ENCODE assay signal across 28 mouse cellular contexts in the genomic region with DNA sequence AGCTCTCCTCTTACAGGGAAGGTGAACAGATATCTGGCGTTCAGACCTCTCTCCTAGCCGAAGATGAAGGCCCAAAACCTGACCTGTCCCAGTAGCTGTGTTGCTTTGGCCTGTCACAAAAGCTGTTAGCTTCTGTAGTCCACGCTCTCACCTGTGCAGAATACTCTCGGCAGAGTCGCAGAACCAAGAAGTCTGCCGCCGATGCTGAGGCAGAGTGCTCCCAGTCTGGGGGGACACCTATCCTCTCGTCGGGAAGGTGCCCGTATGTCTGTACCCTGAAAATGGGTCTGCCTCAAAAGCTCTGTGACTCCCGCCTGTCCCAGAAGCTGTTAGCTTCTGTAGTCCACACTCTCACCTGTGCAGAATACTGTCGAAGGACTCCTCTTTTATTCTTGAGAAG. TPM values are rescaled to one million over a fixed set of nuclear protein-coding genes. Genes with fewer than 3 reads are reported as not detected.
DNase-seq lines count a peak whose midpoint lies in the region; ATAC-seq and TF ChIP-seq lines count a peak whose summit lies in the region.
"Had no signal": no experiment of that assay in that cellular context is flagged by ENCODE, and none has a peak within 500 bp of the region (broad histone marks: within the 10 kb centered on the region; RNA-seq: fewer than 3 reads in every experiment).

No protein-coding gene starts in this region.

- no peak for DNase-seq in forebrain, embryonic 11.5 days (ENCODE audit: low spot score)
- DNase-seq in forebrain, postnatal 0 days = no peak
- no peak for DNase-seq in hindbrain, embryonic 11.5 days (ENCODE audit: low spot score)
- peak; percentile 47 for DNase-seq in midbrain, embryonic 11.5 days (ENCODE audit: low spot score, missing footprints)
- DNase-seq in midbrain, postnatal 0 days (ENCODE audit: low spot score) = no peak
- DNase-seq: adrenal gland, adult 8-10 months; adrenal gland, postnatal 14 days; adrenal gland, postnatal 36 days; B cell, adult 2 months; cerebellum, adult 11-12 months; cerebellum, adult 2 months; cerebellum, adult 9-10 months; cerebellum, postnatal 10 days; cerebellum, postnatal 25 days had no signal

- H3K36me3 ChIP-seq in forebrain, embryonic 11.5 days (ENCODE audit: control insufficient read depth, insufficient read depth, low read length) = no peaks in the 10 kb centered on the region
- no peaks in the 10 kb centered on the region for H3K36me3 ChIP-seq in forebrain, postnatal 0 days (ENCODE audit: insufficient read depth)
- no peaks in the 10 kb centered on the region for H3K36me3 ChIP-seq in hindbrain, embryonic 11.5 days (ENCODE audit: control insufficient read depth, insufficient read depth, low read length)
- no peaks in the 10 kb centered on the region for H3K36me3 ChIP-seq in hindbrain, embryonic 12.5 days
- H3K36me3 ChIP-seq in midbrain, embryonic 11.5 days (ENCODE audit: control insufficient read depth, insufficient read depth, low read length) = no peaks in the 10 kb centered on the region
- H3K36me3 ChIP-seq in midbrain, postnatal 0 days (ENCODE audit: insufficient read depth, low read length) = no peaks in the 10 kb centered on the region
- H3K36me3 ChIP-seq: embryonic facial prominence, embryonic 10.5 days; embryonic facial prominence, embryonic 12.5 days; forebrain, embryonic 12.5 days; G1E had no signal

- H3K9ac ChIP-seq in forebrain, embryonic 11.5 days (ENCODE audit: low read length) = no peak overlapping the region
- H3K9ac ChIP-seq in forebrain, postnatal 0 days = no peak overlapping the region
- H3K9ac ChIP-seq in hindbrain, embryonic 11.5 days (ENCODE audit: low read depth, low read length) = no peak overlapping the region
- H3K9ac ChIP-seq in hindbrain, embryonic 12.5 days = no peak overlapping the region
- H3K9ac ChIP-seq in midbrain, embryonic 11.5 days (ENCODE audit: low read length) = no peak overlapping the region
- H3K9ac ChIP-seq in midbrain, postnatal 0 days (replicated peaks; ENCODE audit: low read length, poor library complexity, severe bottlenecking) = no peak overlapping the region
- H3K9ac ChIP-seq: embryonic facial prominence, embryonic 12.5 days; forebrain, embryonic 12.5 days had no signal

- 0 out of 2 replicates have a peak, but pooled peaks have one; percentile 42 for ATAC-seq in forebrain, embryonic 11.5 days (replicated peaks; ENCODE audit: low FRiP score)
- no peak for ATAC-seq in forebrain, postnatal 0 days
- ATAC-seq in hindbrain, embryonic 11.5 days (ENCODE audit: low FRiP score) = 0 out of 2 replicates have a peak, but pooled peaks have one; percentile 35
- no peak for ATAC-seq in hindbrain, embryonic 12.5 days (ENCODE audit: low FRiP score)
- ATAC-seq in midbrain, embryonic 11.5 days (ENCODE audit: low FRiP score) = no peak
- no peak for ATAC-seq in midbrain, postnatal 0 days (ENCODE audit: low FRiP score)
- ATAC-seq: activated CD4-positive, CD25-positive, alpha-beta regulatory T cell, adult 4 months; CD4-positive, CD25-positive, alpha-beta regulatory T cell, adult 4 months; forebrain, embryonic 14.5 days; forebrain, embryonic 16.5 days; Patski had no signal

- H3K27me3 ChIP-seq in forebrain, embryonic 11.5 days (ENCODE audit: control insufficient read depth, insufficient read depth, low read length) = no peaks in the 10 kb centered on the region
- H3K27me3 ChIP-seq in forebrain, postnatal 0 days (ENCODE audit: insufficient read depth, low read length) = no peaks in the 10 kb centered on the region
- no peaks in the 10 kb centered on the region for H3K27me3 ChIP-seq in hindbrain, embryonic 11.5 days (ENCODE audit: control insufficient read depth, insufficient read depth, low read length)
- H3K27me3 ChIP-seq in hindbrain, embryonic 12.5 days = no peaks in the 10 kb centered on the region
- no peaks in the 10 kb centered on the region for H3K27me3 ChIP-seq in midbrain, embryonic 11.5 days (ENCODE audit: control insufficient read depth, insufficient read depth, low read length)
- H3K27me3 ChIP-seq in midbrain, postnatal 0 days (ENCODE audit: insufficient read depth, low read length) = no peaks in the 10 kb centered on the region
- H3K27me3 ChIP-seq: CH12.LX; embryonic facial prominence, embryonic 12.5 days; forebrain, embryonic 12.5 days; Patski had no signal

- TF ChIP-seq CTCF in forebrain, postnatal 0 days (IDR thresholded peaks at IDR 0.05; ENCODE audit: low read depth) = no peak
- no peak for TF ChIP-seq CTCF in midbrain, postnatal 0 days (IDR thresholded peaks at IDR 0.05)

- H3K9me3 ChIP-seq in forebrain, embryonic 11.5 days (ENCODE audit: control insufficient read depth, low read length) = peaks cover 4% of the 10 kb centered on the region
- no peaks in the 10 kb centered on the region for H3K9me3 ChIP-seq in forebrain, postnatal 0 days (ENCODE audit: low read length)
- H3K9me3 ChIP-seq in hindbrain, embryonic 11.5 days (ENCODE audit: control insufficient read depth, low read length) = no peaks in the 10 kb centered on the region
- H3K9me3 ChIP-seq in hindbrain, embryonic 12.5 days (replicated peaks) = 0 out of 2 replicates have a peak, but pooled peaks cover 21% of the 10 kb centered on the region
- peaks cover 3% of the 10 kb centered on the region for H3K9me3 ChIP-seq in midbrain, embryonic 11.5 days (ENCODE audit: control insufficient read depth, low read length)
- H3K9me3 ChIP-seq in midbrain, postnatal 0 days (ENCODE audit: low read length) = peaks cover 7% of the 10 kb centered on the region; the same call in 1 of the 2 replicates
- H3K9me3 ChIP-seq: forebrain, embryonic 12.5 days; G1E had no signal

- no peak overlapping the region for H3K27ac ChIP-seq in forebrain, embryonic 11.5 days (ENCODE audit: low read depth, low read length)
- H3K27ac ChIP-seq in forebrain, postnatal 0 days (ENCODE audit: low read depth, low read length) = no peak overlapping the region
- H3K27ac ChIP-seq in hindbrain, embryonic 11.5 days (ENCODE audit: low read depth, low read length) = no peak overlapping the region
- H3K27ac ChIP-seq in hindbrain, embryonic 12.5 days = no peak overlapping the region
- no peak overlapping the region for H3K27ac ChIP-seq in midbrain, embryonic 11.5 days (ENCODE audit: low read depth, low read length)
- H3K27ac ChIP-seq in midbrain, postnatal 0 days (ENCODE audit: low read depth, low read length) = no peak overlapping the region
- H3K27ac ChIP-seq: embryonic facial prominence, embryonic 10.5 days; embryonic facial prominence, embryonic 12.5 days; forebrain, embryonic 12.5 days had no signal

- H3K4me3 ChIP-seq in forebrain, embryonic 11.5 days (ENCODE audit: low read depth, low read length) = no peak overlapping the region
- H3K4me3 ChIP-seq in forebrain, postnatal 0 days (ENCODE audit: low read depth, low read length) = no peak overlapping the region
- no peak overlapping the region for H3K4me3 ChIP-seq in hindbrain, embryonic 11.5 days (ENCODE audit: low read depth, low read length)
- H3K4me3 ChIP-seq in hindbrain, embryonic 12.5 days = no peak overlapping the region
- no peak overlapping the region for H3K4me3 ChIP-seq in midbrain, embryonic 11.5 days (ENCODE audit: low read depth, low read length)
- no peak overlapping the region for H3K4me3 ChIP-seq in midbrain, postnatal 0 days (ENCODE audit: low read depth, low read length)
- H3K4me3 ChIP-seq: embryonic facial prominence, embryonic 10.5 days; embryonic facial prominence, embryonic 12.5 days; forebrain, embryonic 12.5 days had no signal

- no peaks in the 10 kb centered on the region for H3K4me1 ChIP-seq in forebrain, embryonic 11.5 days (replicated peaks; ENCODE audit: control insufficient read depth, insufficient read depth, low read length)
- no peaks in the 10 kb centered on the region for H3K4me1 ChIP-seq in forebrain, postnatal 0 days (ENCODE audit: insufficient read depth)
- no peaks in the 10 kb centered on the region for H3K4me1 ChIP-seq in hindbrain, embryonic 11.5 days (replicated peaks; ENCODE audit: control insufficient read depth, insufficient read depth, low read length)
- H3K4me1 ChIP-seq in hindbrain, embryonic 12.5 days = no peaks in the 10 kb centered on the region
- no peaks in the 10 kb centered on the region for H3K4me1 ChIP-seq in midbrain, embryonic 11.5 days (ENCODE audit: control insufficient read depth, insufficient read depth, low read length)
- H3K4me1 ChIP-seq in midbrain, postnatal 0 days (ENCODE audit: insufficient read depth, low read length) = no peaks in the 10 kb centered on the region
- H3K4me1 ChIP-seq: embryonic facial prominence, embryonic 10.5 days; embryonic facial prominence, embryonic 12.5 days; forebrain, embryonic 12.5 days had no signal

- H3K4me2 ChIP-seq in forebrain, embryonic 11.5 days (ENCODE audit: low read depth, low read length, severe bottlenecking) = no peak overlapping the region
- no peak overlapping the region for H3K4me2 ChIP-seq in forebrain, postnatal 0 days (ENCODE audit: low read depth)
- H3K4me2 ChIP-seq in hindbrain, embryonic 11.5 days (replicated peaks; ENCODE audit: low read depth, low read length) = no peak overlapping the region
- H3K4me2 ChIP-seq in hindbrain, embryonic 12.5 days (replicated peaks) = no peak overlapping the region
- no peak overlapping the region for H3K4me2 ChIP-seq in midbrain, embryonic 11.5 days
- H3K4me2 ChIP-seq in midbrain, postnatal 0 days (ENCODE audit: low read depth, low read length, poor library complexity, severe bottlenecking) = no peak overlapping the region
- H3K4me2 ChIP-seq: embryonic facial prominence, embryonic 12.5 days; forebrain, embryonic 12.5 days had no signal

- WGBS in forebrain, embryonic 11.5 days = 90% methylated on average over 12 of the region's 12 CpGs
- WGBS in forebrain, postnatal 0 days = 94% methylated on average over 12 of the region's 12 CpGs
- 90% methylated on average over 12 of the region's 12 CpGs for WGBS in hindbrain, embryonic 11.5 days
- 93% methylated on average over 12 of the region's 12 CpGs for WGBS in hindbrain, embryonic 12.5 days
- 88% methylated on average over 12 of the region's 12 CpGs for WGBS in midbrain, embryonic 11.5 days
- 91% methylated on average over 12 of the region's 12 CpGs for WGBS in midbrain, postnatal 0 days

RNA-seq across cellular contexts. Expression of a gene that starts 23.8 kb away (rescaled TPM):
- not detected in 2 replicates for polyA plus RNA-seq in forebrain, embryonic 11.5 days (2014; fragmentation: Nextera tagmentation; extraction: Ambion mirVana)
- not detected in 2 replicates for total RNA-seq in forebrain, postnatal 0 days (2014; rRNA removed)
- polyA plus RNA-seq in forebrain, postnatal 0 days (2015; fragmentation: Nextera tagmentation; extraction: Ambion mirVana) = not detected in 2 replicates
- not detected in 2 replicates for polyA plus RNA-seq in hindbrain, embryonic 11.5 days (2014; fragmentation: Nextera tagmentation; extraction: Ambion mirVana)
- polyA plus RNA-seq in hindbrain, embryonic 12.5 days (2016; fragmentation: Nextera tagmentation; extraction: Ambion mirVana) = not detected in 2 replicates
- not detected in 2 replicates for polyA plus RNA-seq in midbrain, embryonic 11.5 days (2014; fragmentation: Nextera tagmentation; extraction: Ambion mirVana)
- total RNA-seq in midbrain, postnatal 0 days (2014; rRNA removed) = not detected in 2 replicates
- not detected in 2 replicates for polyA plus RNA-seq in midbrain, postnatal 0 days (2015; fragmentation: Nextera tagmentation; extraction: Ambion mirVana)
- total RNA-seq: adrenal gland, adult 18-20 months; adrenal gland, adult 8-10 months; adrenal gland, postnatal 14 days; adrenal gland, postnatal 36 days; CH12.LX had no signal
- polyA plus RNA-seq: activated CD4-positive, CD25-positive, alpha-beta regulatory T cell, adult 4 months; CD4-positive, CD25-positive, alpha-beta regulatory T cell, adult 4 months; cerebellum, adult 2 months; cortical plate, adult 2 months; embryonic facial prominence, embryonic 10.5 days; embryonic facial prominence, embryonic 12.5 days; embryonic facial prominence, embryonic 14.5 days; forebrain, embryonic 12.5 days; forebrain, embryonic 14.5 days; forebrain, embryonic 16.5 days; G1E; Patski had no signal

RNA-seq across cellular contexts. Expression of a gene that starts 28.1 kb away (rescaled TPM):
- polyA plus RNA-seq in forebrain, embryonic 11.5 days (2014; fragmentation: Nextera tagmentation; extraction: Ambion mirVana) = not detected in 2 replicates
- 0.15 TPM in 1 of 2 replicates, not detected in the other for total RNA-seq in forebrain, postnatal 0 days (2014; rRNA removed)
- polyA plus RNA-seq in forebrain, postnatal 0 days (2015; fragmentation: Nextera tagmentation; extraction: Ambion mirVana) = 0.17 and 1.2 TPM in 2 replicates
- polyA plus RNA-seq in hindbrain, embryonic 11.5 days (2014; fragmentation: Nextera tagmentation; extraction: Ambion mirVana) = not detected in 2 replicates
- polyA plus RNA-seq in hindbrain, embryonic 12.5 days (2016; fragmentation: Nextera tagmentation; extraction: Ambion mirVana) = not detected in 2 replicates
- polyA plus RNA-seq in midbrain, embryonic 11.5 days (2014; fragmentation: Nextera tagmentation; extraction: Ambion mirVana) = not detected in 2 replicates
- not detected in 2 replicates for total RNA-seq in midbrain, postnatal 0 days (2014; rRNA removed)
- polyA plus RNA-seq in midbrain, postnatal 0 days (2015; fragmentation: Nextera tagmentation; extraction: Ambion mirVana) = 0.38 TPM in 1 of 2 replicates, not detected in the other
- total RNA-seq: adrenal gland, postnatal 36 days; CH12.LX; G1E had no signal
- polyA plus RNA-seq: CD4-positive, CD25-positive, alpha-beta regulatory T cell, adult 4 months; embryonic facial prominence, embryonic 10.5 days; embryonic facial prominence, embryonic 12.5 days; forebrain, embryonic 12.5 days; forebrain, embryonic 14.5 days; forebrain, embryonic 16.5 days; G1E; Patski had no signal

Comparison
In these comparisons a context has a peak if more than half of its experiments do, and no peak if none do; other contexts are left out.
1. ATAC-seq: peak in forebrain, embryonic 11.5 days (single experiment) and hindbrain, embryonic 11.5 days (single experiment); none in forebrain, postnatal 0 days (single experiment), hindbrain, embryonic 12.5 days (single experiment), midbrain, embryonic 11.5 days (single experiment) and midbrain, postnatal 0 days (single experiment).